Mouse (Mus musculus) E14TG2a.4 (cell line): ENCODE data around the gene Ass1.

Experiments used
- H3K27me3 ChIP-seq: 2 replicates; pipeline ENCODE4 v1.6.1; 2014; ENCODE audit warnings: low read length, control low read depth; ENCODE audit not compliant: insufficient read depth
- H3K36me3 ChIP-seq: 2 replicates; pipeline ENCODE4 v1.6.1; 2014; ENCODE audit warnings: low read length, control low read depth; ENCODE audit not compliant: insufficient read depth
- H3K4me1 ChIP-seq: replicated peaks from 2 replicates; pipeline ENCODE4 v1.6.1; 2014; ENCODE audit warnings: low read depth, low read length, control low read depth
- H3K4me3 ChIP-seq: replicated peaks from 2 replicates; pipeline ENCODE4 v1.5.1; 2014; ENCODE audit warnings: mild to moderate bottlenecking, low read length
- H3K9me3 ChIP-seq: 2 replicates; pipeline ENCODE4 v1.6.1; 2014; ENCODE audit warnings: low read length, control low read depth
- CTCF ChIP-seq: conservative IDR thresholded peaks from 2 replicates; pipeline ENCODE4 v1.5.1; 2014; ENCODE audit warnings: low read length
- NANOG ChIP-seq: IDR thresholded peaks from 2 replicates; pipeline ENCODE4 v1.6.1; 2014; ENCODE audit warnings: borderline replicate concordance, low read length, mixed read lengths
- POU5F1 ChIP-seq: IDR thresholded peaks from 2 replicates; pipeline ENCODE4 v1.6.1; 2014; ENCODE audit warnings: low read length, borderline replicate concordance

Gene Ass1

DNA sequence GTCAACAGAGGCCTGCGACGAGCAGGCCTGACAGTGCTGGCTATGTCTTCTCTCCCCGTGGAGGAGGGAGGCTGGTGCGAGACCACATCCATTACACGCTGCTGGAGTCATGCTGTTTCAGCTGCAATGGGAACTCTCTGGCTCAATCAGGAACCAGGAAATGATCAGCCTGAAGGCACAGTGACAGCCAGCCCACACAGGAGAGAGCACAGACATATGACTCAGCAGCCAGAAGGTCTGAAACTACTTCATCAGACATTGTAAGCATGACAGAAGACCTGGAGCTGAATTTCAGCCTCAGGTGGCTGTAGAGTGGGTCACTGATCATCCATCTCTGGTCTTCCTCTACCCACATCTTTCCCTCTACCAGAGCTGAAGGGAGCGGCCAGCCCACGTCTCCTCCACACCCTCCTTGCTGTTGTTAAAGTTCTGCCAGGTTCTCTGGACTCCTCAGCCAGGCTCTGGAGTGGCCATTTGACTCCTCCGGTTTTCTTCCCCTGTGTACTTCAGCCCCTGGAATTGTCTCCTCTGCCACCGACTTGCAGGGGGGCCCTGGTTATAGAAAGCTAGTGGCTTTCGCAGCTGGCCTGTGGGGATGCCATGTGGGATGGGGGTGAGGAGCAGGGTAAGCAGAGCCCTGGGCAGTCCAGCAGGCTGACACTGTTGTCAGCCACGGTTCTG, 27.4 kb upstream of the Ass1 start:
- Histone ChIP-seq H3K9me3 (no peaks in the 10 kb centered on the region), H3K4me1 (peaks cover 27% of the 10 kb centered on the region), H3K36me3 (no peaks in the 10 kb centered on the region), H3K4me3 (no peak overlapping the region), H3K27me3 (no peaks in the 10 kb centered on the region; the same call in 1 of the 2 replicates)
- TF ChIP-seq NANOG (no peak), POU5F1 (no peak)

DNA sequence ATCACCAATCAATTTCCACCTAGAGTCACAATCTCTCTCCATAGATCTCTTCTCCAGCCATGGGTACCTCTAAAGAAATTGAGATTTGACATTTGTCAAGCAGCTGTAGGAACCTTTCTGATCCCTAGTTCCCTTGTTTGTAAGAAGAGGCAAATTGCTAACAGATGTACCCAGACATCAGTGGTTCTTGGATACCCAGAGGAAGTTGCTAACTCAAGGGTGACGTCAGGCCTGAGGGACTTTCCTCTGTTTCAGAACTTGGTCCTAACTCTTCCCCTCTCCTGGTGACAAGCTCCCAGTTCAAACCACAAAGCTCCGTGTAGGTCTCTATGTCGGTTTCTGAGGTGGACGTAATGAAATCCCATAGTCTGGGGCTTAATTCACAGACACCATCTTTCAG, 24.0 kb upstream of the Ass1 start:
- H3K36me3 ChIP-seq: no peaks in the 10 kb centered on the region
- TF ChIP-seq POU5F1: no peak
- TF ChIP-seq NANOG: no peak
- no peak for TF ChIP-seq CTCF

DNA sequence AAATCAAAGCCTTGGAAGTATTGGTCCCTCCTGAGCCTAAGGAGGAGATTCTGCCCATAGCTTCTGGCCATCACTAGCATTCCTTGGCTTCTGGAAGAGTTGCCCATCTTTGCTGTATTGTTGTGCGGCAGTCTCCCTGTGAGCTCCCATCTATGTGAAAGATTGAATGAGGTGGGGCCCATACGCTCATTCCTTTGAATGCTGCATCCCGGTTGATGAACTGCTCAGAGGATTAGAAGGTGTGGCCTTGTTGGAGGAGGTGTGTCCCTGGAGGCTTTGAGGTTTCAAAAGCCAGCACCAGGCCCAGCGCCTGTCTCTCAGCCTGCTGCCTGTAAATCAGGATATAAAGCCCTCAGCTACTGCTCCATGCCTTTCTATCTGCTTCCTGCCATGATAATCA, 23.6 kb upstream of the Ass1 start:
- Histone ChIP-seq H3K27me3 (no peaks in the 10 kb centered on the region; the same call in 1 of the 2 replicates), H3K4me1 (peaks cover 29% of the 10 kb centered on the region), H3K4me3 (no peak overlapping the region), H3K9me3 (no peaks in the 10 kb centered on the region), H3K36me3 (no peaks in the 10 kb centered on the region)
- TF ChIP-seq NANOG (peak; percentile 23; the same call in 1 of the 2 replicates), CTCF (no peak)

More for the DNA sequence above, 24.0 kb upstream of the Ass1 start:
- Histone ChIP-seq H3K4me3 (no peak overlapping the region), H3K9me3 (no peaks in the 10 kb centered on the region), H3K4me1 (peaks cover 27% of the 10 kb centered on the region), H3K27me3 (no peaks in the 10 kb centered on the region; the same call in 1 of the 2 replicates)

DNA sequence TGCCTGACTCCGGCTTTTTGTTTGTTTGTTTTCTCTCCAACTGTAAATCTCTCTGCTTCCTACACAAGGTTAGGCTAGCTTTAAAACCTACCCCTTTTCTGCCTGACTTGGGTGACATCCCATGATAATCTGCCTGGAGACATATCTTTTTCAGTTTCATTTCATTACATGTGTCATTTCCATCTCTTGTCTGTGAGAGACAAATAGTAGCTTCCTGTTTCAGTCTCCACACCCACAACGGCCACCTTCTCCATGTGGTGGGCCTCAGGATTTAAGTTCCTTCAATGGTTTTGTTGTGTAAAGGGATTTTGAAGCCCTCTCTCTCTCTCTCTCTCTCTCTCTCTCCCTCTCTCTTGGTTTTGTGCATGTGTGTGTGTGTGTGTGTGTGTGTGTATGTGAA, 22.5 kb upstream of the Ass1 start:
- Histone ChIP-seq H3K9me3 (no peaks in the 10 kb centered on the region), H3K27me3 (peaks cover 2% of the 10 kb centered on the region), H3K4me3 (no peak overlapping the region), H3K4me1 (peaks cover 36% of the 10 kb centered on the region), H3K36me3 (no peaks in the 10 kb centered on the region)
- TF ChIP-seq POU5F1: no peak
- no peak for TF ChIP-seq NANOG

DNA sequence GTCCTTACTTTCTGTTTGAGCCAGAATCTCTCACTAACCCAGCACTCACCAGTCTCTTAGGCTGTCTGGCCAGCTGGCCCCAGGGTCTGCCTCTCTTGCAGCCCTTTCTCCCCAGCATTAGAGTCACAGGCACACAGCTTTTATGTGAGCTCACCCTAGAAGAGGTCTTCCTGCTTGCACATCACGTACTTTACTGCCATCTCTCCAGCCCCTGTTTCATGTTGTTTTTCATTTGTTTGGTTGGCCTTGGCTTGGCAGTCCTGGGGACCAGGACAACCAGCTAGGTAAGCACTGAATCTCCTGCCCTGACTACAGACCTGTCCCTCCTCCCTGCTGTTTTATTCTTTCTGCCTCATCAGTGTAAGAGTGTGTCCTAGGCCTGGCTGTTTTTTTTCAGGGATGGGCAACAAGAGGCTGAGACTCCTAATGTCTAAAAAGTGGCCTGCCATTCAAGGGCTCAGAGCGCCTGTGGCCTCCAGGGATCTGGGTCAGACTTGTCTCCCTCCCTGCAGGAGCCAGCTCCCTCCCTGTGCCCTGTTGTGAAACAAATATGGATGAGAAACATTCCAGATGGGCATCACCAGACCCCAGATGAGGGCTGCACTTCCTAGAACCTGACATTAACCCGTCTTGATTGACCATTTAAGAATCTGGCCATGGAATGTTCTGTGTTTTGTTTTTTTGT, 21.1 kb upstream of the Ass1 start:
- Histone ChIP-seq H3K36me3 (no peaks in the 10 kb centered on the region), H3K27me3 (peaks cover 8% of the 10 kb centered on the region), H3K9me3 (no peaks in the 10 kb centered on the region), H3K4me3 (no peak overlapping the region), H3K4me1 (peaks cover 45% of the 10 kb centered on the region)
- no peak for TF ChIP-seq NANOG
- no peak for TF ChIP-seq CTCF
- no peak for TF ChIP-seq POU5F1

DNA sequence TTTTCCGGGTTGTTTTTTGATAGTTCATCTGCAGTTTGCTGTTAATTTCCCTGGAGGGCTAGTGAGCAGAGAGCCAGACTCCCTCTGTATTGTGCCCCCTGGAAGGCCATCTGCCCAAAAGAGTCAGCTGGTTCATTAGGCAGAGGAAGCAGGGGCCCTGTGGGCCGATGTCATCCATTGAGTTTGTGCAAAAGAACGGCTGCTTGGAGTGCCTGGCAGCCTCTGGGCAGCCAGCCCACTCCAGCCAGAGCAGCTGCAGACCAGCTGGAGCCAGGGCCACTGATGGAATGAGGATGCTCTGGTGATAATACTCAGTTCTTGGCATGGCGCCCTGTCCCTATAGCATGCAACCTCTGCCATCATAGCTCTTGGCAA, 20.6 kb upstream of the Ass1 start:
- Histone ChIP-seq H3K27me3 (peaks cover 8% of the 10 kb centered on the region), H3K4me1 (peaks cover 49% of the 10 kb centered on the region), H3K9me3 (no peaks in the 10 kb centered on the region), H3K36me3 (no peaks in the 10 kb centered on the region), H3K4me3 (no peak overlapping the region)
- TF ChIP-seq NANOG (no peak), CTCF (no peak), POU5F1 (no peak)

DNA sequence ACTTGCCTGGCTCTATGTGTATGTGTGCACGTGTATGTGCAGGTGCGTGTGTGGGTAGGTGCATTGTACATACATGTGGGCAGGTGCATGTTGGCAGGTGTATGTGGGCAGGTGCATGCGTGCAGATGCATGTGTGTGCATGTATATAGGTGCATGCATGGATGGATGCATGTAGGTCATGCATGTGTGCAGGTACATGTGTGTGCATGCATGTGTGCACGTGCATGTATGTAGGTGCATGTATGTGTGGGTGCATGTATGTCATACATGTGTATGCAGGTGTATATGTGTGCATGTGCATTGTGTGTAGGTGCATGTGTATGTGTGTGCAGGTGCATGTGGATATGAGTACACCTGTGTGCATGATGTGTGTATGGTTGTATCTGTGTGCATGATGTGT, 20.1 kb upstream of the Ass1 start:
- no peak for TF ChIP-seq POU5F1
- no peak for TF ChIP-seq CTCF
- no peak for TF ChIP-seq NANOG
- H3K4me3 ChIP-seq: no peak overlapping the region

DNA sequence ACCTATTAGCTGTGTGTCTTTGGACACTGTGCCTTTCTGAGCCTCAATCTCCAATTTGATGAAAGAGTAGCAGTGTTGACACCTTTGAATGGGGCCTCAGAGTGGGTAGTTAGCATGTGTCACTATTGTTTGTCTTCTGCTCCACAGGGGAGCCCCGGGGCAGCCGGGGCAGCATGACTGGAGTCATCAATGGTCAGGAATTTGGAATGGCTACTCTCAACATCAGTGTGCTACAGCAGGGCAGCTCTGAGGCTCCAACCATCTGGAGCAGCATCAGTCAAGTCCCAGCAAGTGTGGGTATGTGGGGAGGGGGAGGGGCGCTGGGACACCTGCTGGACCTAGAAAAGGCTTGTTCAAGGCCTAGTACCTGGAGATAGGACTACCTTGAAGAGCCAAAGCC, 19.3 kb upstream of the Ass1 start:
- Histone ChIP-seq H3K9me3 (no peaks in the 10 kb centered on the region), H3K36me3 (no peaks in the 10 kb centered on the region), H3K27me3 (peaks cover 8% of the 10 kb centered on the region), H3K4me1 (peaks cover 61% of the 10 kb centered on the region), H3K4me3 (no peak overlapping the region)
- no peak for TF ChIP-seq POU5F1
- TF ChIP-seq NANOG: no peak
- TF ChIP-seq CTCF: no peak

More for the DNA sequence above, 20.1 kb upstream of the Ass1 start:
- Histone ChIP-seq H3K9me3 (no peaks in the 10 kb centered on the region), H3K4me1 (peaks cover 54% of the 10 kb centered on the region), H3K27me3 (peaks cover 8% of the 10 kb centered on the region), H3K36me3 (no peaks in the 10 kb centered on the region)

DNA sequence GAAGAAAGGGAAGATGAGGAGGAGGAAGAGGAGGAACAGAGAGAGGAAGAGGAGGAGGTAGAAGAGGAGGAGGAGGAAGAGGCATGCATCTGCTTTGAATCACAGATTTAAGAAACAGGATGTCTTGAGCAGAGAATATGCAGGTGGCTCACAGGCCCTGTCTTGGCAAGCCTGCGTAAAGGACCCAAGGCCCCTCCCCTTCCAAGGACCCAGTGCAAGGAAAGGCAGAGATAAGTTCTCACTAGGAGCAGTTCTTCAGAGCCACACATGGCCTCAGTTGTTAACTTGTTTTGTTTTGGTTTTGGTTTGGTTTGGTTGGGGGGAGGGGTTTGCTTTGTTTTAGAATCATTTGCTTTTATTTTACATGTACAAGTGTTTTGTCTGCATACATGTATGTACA, 18.5 kb upstream of the Ass1 start:
- H3K36me3 ChIP-seq: no peaks in the 10 kb centered on the region
- peaks cover 64% of the 10 kb centered on the region for H3K4me1 ChIP-seq
- no peaks in the 10 kb centered on the region for H3K9me3 ChIP-seq
- no peak overlapping the region for H3K4me3 ChIP-seq
- peaks cover 12% of the 10 kb centered on the region for H3K27me3 ChIP-seq
- TF ChIP-seq NANOG (no peak), POU5F1 (no peak), CTCF (no peak)
